Mouse (Mus musculus): ENCODE results near the gene Pak1ip1.

Gene Pak1ip1

DNA sequence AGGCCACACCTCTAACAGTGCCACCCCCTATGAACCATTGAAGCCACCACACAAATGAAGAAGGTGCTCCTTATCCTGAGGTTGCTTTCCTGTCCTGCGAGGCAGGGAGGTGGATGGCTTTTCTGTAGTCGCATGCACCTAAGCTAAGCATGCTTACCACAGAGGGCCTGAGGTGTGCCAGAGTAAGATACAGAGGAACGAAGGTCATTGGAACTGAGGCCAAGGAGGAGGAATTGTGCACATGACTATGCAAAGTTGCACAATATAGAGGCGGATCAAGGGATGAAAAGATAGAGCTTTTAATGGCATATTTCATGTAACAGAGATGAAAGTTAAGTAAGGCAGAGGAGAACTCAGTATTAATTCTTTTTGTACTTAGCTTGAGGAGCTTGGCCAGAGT is 5.4 kb downstream of the Pak1ip1 start:
- DNase-seq (ENCODE audit: low spot score) = no peak

DNA sequence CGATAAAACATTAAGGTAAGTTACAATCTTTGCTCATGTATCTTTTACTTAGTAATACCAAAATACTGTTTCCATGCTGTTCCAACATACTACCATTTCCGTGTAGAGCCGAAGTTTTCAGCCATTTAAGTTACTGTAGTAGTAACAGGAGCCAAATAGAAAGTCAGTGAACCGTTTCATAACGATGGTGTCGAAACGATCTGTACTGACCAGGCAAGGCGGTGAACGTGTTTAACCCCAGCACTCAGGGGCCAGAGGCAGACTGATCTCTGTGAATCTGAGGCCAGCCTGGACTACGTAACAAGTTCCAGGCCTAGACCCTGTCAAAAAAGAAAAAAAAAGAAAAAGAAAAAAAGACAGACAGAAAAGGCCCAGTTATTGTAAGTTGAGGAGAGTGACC is 7.4 kb downstream of the Pak1ip1 start:
- no peak for DNase-seq (ENCODE audit: low spot score)

- no peak for DNase-seq (ENCODE audit: low spot score)
Measured at GRCm38 (mm10) chr13:41008946-41009345, 8.1 kb downstream of the Pak1ip1 start.

DNA sequence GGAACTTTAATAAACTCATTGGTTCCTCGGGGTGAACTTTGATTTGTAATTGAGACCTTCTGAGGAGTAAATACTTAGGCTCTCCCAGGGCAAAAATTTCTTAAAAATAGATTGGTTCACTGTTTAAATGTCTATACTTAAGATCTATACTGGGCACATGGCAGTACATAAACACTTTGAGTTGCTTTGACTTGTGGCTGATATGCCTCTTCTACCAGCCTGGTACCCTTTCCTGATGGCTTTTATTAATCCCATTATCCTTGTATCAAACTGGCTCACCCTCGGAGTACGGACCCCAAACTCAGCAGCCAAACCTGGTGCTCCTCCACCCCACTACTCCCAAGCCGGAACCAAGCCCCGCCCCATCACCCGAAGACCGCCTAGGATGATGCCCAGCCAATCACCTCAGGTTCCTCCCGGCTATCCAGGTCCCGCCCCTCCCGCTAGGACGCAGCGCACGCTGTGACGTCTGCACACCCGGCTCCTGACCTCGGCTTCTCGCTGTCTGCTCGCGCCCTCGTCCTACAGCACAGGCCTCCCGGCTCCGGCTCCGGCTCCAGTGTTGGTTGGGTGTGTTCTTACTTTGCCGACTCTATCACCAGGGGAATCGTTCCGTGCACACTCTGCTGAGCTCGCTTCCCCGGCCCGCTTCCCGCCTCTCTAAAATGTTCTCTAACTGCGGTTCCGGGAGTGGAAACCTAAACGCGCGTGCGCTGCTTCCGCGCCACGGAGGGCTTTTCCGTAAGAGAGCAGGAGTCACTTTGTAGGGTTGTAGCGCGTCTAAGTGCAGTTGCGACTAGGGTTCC is 15.2 kb downstream of the Pak1ip1 start, which contains the start of gene Tmem14c:
Gene Tmem14c (plus strand): TSS at position 464 of the 806 bp plus-strand sequence.
- peak; percentile 97 for DNase-seq (ENCODE audit: low spot score)

DNA sequence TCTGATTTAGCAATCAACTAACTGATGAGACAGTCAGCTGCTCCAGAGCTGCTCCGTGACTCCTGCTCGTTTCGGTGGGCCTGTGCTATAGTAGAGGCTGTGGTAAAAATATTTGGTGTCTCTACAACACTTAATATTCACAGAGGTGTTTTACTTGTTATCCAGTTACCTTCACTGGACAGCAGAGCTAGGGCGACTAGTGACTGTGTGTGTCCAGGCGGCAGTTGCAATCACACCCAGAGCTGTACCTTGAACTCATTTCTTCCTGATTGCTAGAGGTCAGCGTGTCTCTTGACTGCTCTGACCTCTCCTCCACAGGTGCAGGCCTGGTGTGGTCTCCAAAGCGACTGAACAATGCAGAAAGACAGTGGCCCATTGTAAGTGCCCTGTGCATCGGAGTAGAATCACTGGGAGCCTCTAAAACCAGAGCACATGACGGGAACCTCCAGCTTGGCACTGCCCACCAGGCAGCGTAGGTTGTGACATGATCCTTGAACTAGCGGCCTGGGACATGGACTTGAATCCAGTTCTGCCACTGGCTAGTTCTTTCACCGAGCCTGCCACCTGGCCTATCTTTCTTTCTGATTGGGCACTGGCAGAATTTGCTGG is 16.1 kb downstream of the Pak1ip1 start:
- no peak for DNase-seq (ENCODE audit: low spot score)

GRCm38 (mm10) chr13:41017832-41018231 is 17.0 kb downstream of the Pak1ip1 start:
- DNase-seq (ENCODE audit: low spot score) = no peak

GRCm38 (mm10) chr13:41018236-41018635 is 17.4 kb downstream of the Pak1ip1 start:
- no peak for DNase-seq (ENCODE audit: low spot score)

- DNase-seq (ENCODE audit: low spot score) = peak; percentile 19
Measured at GRCm38 (mm10) chr13:41018756-41019591, 18.2 kb downstream of the Pak1ip1 start.

DNA sequence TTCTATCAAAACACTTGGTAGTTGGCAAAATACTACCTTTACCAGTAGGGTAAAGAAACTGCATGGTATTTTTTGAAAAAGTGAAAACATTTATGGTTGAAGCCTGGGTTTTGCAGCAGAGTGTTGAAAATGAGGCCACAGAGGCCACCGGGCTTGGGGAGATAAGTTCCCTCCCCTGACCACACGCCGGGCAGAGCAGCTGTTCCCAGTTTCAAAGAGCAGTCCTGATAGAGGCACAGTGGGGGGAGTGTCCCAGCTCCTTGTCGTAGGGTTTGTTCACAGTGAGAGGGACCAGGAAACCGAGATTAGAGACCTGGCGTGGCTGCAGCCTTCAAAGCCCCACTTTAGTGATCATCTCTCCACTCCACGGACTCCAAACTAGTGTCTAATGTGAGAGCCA is 19.7 kb downstream of the Pak1ip1 start:
- DNase-seq (ENCODE audit: low spot score) = no peak

GRCm38 (mm10) chr13:41021607-41022006 is 20.8 kb downstream of the Pak1ip1 start:
- DNase-seq (ENCODE audit: low spot score) = no peak

DNA sequence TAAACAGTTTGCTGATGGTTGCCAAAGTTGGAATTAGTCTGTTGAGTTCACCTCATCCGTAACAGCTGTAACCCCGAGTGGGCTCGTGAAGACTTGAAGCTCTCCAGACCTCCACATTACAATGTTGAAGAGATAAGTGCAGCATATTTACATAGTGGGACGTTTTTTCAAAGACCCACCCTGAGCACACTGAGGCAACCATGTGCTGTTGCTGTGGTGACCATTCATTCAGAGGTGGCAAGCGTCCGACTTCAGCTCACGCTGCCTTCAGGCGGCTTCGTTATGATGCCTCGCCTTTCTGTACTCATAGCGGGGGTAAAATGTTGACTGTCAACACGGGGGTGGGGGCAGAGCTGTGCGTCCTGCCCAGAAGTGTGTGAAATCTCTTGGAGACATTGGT is 21.3 kb downstream of the Pak1ip1 start:
- DNase-seq (ENCODE audit: low spot score) = no peak

DNA sequence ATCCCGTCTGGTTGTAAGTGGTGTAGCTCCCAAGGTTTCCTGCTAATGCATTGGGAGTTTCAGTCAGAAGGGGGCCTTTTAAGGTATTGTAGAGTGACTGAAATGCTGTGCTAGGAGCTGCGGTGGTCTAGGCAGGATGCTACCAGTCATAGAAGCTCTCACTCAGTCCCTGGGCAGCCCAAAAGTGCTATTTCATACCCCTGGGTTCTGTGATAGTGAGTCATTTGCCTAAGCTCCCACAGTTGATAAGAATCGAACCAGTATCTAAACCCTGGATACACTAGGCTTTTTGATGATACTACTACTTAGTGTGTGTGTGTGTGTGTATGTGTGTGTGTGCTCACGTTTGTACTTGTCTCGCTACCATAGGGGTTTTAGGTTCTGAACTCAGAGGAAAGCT is 29.3 kb downstream of the Pak1ip1 start:
- no peak for DNase-seq (ENCODE audit: low spot score)

DNA sequence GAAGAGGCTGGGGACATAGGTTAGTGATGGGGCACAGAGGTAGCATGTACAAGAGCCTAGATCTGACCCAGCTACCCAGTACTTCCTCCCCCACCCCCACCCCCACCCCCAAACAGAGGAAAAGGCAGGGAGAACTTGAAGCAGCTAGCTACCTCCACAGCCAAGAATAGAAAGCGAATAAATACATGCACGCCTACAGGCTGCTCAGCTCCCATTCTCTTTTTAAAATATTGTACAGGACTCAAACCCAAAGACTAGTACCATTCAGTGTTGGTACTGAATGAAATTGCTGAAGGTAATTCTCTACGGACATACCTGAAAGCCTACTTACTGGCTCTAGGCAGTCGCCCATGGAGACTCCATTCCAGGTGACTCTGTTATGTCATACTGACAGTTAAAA is 41.7 kb downstream of the Pak1ip1 start:
- DNase-seq (ENCODE audit: low spot score) = no peak

DNA sequence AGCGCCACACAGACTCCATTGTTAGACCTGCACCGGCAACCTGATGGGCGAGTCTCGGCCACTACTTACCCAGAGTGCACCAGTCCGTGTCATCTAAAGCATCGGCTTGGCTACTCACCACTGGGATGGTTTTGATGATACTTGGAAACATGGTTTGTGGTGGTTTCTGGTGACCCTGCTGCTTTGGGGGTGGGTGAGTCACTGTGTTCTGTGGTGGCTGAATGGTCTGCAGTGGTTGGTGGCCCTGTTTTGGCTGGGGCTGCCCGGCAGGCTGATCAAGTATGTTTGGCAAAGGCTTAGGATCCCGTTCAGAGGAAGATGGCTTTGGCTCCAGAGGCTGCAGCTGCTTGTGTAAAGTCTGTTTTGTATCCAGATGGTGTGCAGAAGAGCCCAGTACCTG is 45.1 kb downstream of the Pak1ip1 start:
- no peak for DNase-seq (ENCODE audit: low spot score)

DNA sequence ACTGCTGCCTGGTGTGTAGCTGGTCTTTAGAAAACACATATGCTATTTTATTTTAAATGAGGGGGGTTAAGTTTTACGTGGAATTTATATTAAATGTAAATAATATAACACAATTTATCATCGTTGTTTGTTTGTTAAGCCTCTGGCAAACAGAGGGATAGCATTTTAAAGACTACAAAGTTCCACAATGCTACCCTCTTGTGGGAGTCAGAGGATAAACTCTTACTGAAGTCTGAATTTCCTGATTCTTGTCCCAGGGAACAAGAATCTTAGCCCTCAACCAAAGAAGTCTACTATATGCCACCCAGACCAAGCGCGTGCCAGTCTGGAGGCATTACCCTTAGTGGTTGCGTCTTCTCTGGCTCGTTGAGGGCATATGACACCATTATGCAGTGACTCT is 46.5 kb downstream of the Pak1ip1 start:
- no peak for DNase-seq (ENCODE audit: low spot score)

DNA sequence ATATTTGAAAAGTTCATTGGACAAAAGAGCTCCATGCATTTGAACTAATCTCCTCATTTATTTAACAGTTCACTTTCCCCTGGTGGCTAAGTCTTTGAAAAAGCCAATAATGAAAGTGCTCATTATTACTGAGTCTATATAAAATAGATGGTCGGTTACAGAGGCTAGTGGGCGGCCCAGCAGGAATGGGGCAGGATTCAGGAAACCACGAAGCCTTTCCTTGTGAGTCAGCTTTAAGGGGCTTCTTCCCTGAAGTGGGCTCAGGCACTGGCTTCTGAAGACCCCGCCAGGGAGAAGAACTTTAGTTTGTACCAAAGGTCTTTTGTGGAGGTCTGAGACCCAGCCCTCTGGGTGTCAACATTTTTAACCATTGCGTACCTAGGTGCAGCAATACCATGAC is 51.1 kb downstream of the Pak1ip1 start:
- no peak for DNase-seq (ENCODE audit: low spot score)
